Comparison of ENCODE assay signal across 8 mouse cellular contexts in the genomic region with DNA sequence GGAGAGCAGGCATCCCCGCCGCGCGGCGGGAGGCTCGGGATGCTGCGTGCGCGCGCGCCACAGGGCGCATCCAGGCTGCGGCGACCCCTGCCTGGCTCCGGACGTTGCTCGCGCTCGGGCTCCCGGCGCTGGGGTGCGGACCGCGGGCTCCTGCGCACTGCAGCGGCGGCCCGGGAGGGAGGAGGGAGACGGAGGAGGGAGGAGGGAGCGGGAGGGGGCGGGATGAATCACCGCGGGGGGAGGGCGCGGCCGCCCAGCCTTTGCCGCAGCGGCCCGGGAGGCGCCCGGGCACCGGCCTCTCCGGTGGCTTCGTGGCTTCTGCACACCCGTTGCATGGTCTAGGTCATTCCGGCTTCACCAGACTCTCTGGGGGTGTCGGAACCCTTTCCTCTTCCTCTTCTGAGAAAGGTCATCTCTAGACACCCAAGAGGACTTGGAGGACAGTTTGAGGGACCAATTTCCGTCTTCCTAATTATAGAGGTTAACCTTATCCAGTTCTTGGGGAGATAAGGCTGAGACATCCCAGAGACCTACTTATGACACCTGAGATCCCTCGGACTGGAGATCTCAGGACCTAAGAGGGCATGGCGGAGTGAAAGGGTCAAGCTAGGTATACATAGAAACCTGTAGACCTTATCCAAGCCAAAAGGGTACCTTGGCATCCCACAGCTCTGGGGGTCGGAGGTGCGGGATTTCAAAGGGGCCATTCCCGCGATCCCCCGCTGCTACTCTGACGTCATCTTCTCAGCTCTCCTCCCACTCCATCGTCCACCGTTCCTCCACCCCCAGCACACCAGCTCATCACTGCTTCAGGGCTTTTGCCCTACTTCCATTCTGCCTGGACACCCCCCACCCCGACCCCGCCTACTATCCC. TPM values are rescaled to one million over a fixed set of nuclear protein-coding genes. Genes with fewer than 3 reads are reported as not detected.
DNase-seq lines count a peak whose midpoint lies in the region; ATAC-seq and TF ChIP-seq lines count a peak whose summit lies in the region.

A gene (minus strand): TSS at position 153 of the 874 bp plus-strand sequence.

- peaks cover 36% of the 10 kb centered on the region for H3K36me3 ChIP-seq in forebrain, embryonic 16.5 days (ENCODE audit: control insufficient read depth, insufficient read depth)
- H3K36me3 ChIP-seq in hindbrain, embryonic 10.5 days: peaks cover 42% of the 10 kb centered on the region
- peaks cover 35% of the 10 kb centered on the region for H3K36me3 ChIP-seq in stomach, embryonic 14.5 days (ENCODE audit: control insufficient read depth, insufficient read depth, low read length)

- TF ChIP-seq CTCF in brain, embryonic 14.5 days (IDR thresholded peaks at IDR 0.05; ENCODE audit: borderline replicate concordance, extremely low read depth, insufficient read depth, insufficient read length): no peak

- peak within 1 kb of the TSS; percentile 84 for H3K4me2 ChIP-seq in forebrain, embryonic 16.5 days (ENCODE audit: low read length)
- peak within 1 kb of the TSS; percentile 96 for H3K4me2 ChIP-seq in stomach, embryonic 14.5 days (replicated peaks; ENCODE audit: low read depth, low read length)

- H3K4me3 ChIP-seq in forebrain, embryonic 16.5 days (replicated peaks; ENCODE audit: low read length): peak within 1 kb of the TSS; percentile 56
- H3K4me3 ChIP-seq in hindbrain, embryonic 10.5 days: peak within 1 kb of the TSS; percentile 65
- H3K4me3 ChIP-seq in stomach, embryonic 14.5 days (ENCODE audit: low read depth, low read length): peak within 1 kb of the TSS; percentile 47

- peaks cover 27% of the 10 kb centered on the region for H3K27me3 ChIP-seq in forebrain, embryonic 16.5 days (replicated peaks; ENCODE audit: control insufficient read depth, insufficient read depth, low read length)
- H3K27me3 ChIP-seq in hindbrain, embryonic 10.5 days (ENCODE audit: insufficient read depth, poor library complexity, severe bottlenecking): peaks cover 49% of the 10 kb centered on the region
- peaks cover 7% of the 10 kb centered on the region; the same call in 1 of the 2 replicates for H3K27me3 ChIP-seq in stomach, embryonic 14.5 days (ENCODE audit: control insufficient read depth, insufficient read depth, low read length)

- TF ChIP-seq POLR2A in brain, embryonic 14.5 days (IDR thresholded peaks at IDR 0.05; ENCODE audit: borderline replicate concordance, extremely low read depth, insufficient read depth, insufficient read length, poor library complexity, severe bottlenecking): 0 out of 2 replicates have a peak, but pooled peaks have one; percentile 12

- no peaks in the 10 kb centered on the region for H3K9me3 ChIP-seq in forebrain, embryonic 16.5 days (ENCODE audit: control insufficient read depth, low read length)
- H3K9me3 ChIP-seq in hindbrain, embryonic 10.5 days: no peaks in the 10 kb centered on the region
- H3K9me3 ChIP-seq in stomach, embryonic 14.5 days (ENCODE audit: control insufficient read depth, low read depth, low read length): no peaks in the 10 kb centered on the region

- 4% methylated on average over 38 of the region's 60 CpGs for WGBS in forebrain, embryonic 16.5 days
- WGBS in hindbrain, embryonic 10.5 days: 2% methylated on average over 56 of the region's 60 CpGs
- 1% methylated on average over 35 of the region's 60 CpGs for WGBS in stomach, embryonic 14.5 days

- no peak within 1 kb of the TSS for H3K27ac ChIP-seq in forebrain, embryonic 16.5 days (ENCODE audit: low read length)
- H3K27ac ChIP-seq in hindbrain, embryonic 10.5 days: peak within 1 kb of the TSS; percentile 74
- no peak within 1 kb of the TSS for H3K27ac ChIP-seq in stomach, embryonic 14.5 days (ENCODE audit: low read length)

- H3K9ac ChIP-seq in forebrain, embryonic 16.5 days (replicated peaks; ENCODE audit: low read depth, low read length): peak within 1 kb of the TSS; percentile 71
- peak within 1 kb of the TSS; percentile 46; the same call in 1 of the 2 replicates for H3K9ac ChIP-seq in stomach, embryonic 14.5 days (replicated peaks; ENCODE audit: low read depth, low read length)

- no peak for DNase-seq in frontal cortex, postnatal 25 days (ENCODE audit: low spot score in 2 of 2)
- peak; percentile 40 for DNase-seq in brain, embryonic 14.5 days (ENCODE audit: low read depth)
- peak; percentile 41 for DNase-seq in hindbrain, embryonic 10.5 days (ENCODE audit: low spot score)
- DNase-seq in left cerebral cortex, postnatal 10 days (ENCODE audit: extremely low spot score in 1 of 2, low spot score in 2 of 2): peak in 1 of 2 experiments; percentile 85

- peak; percentile 27 for ATAC-seq in frontal cortex, adult (ENCODE audit: low TSS enrichment)
- ATAC-seq in forebrain, embryonic 16.5 days: peak; percentile 42
- ATAC-seq in megakaryocyte-erythroid progenitor cell, adult 5-6 weeks (replicated peaks; ENCODE audit: low FRiP score, low TSS enrichment, poor library complexity, severe bottlenecking): 0 out of 2 replicates have a peak, but pooled peaks have one; percentile 16
- ATAC-seq in stomach, embryonic 14.5 days (ENCODE audit: insufficient number of reproducible peaks, insufficient read depth, low FRiP score, low read depth): peak; percentile 30; the same call in 1 of the 2 replicates

- peaks cover 12% of the 10 kb centered on the region for H3K4me1 ChIP-seq in forebrain, embryonic 16.5 days (replicated peaks; ENCODE audit: control insufficient read depth, insufficient read depth, low read length)
- peaks cover 18% of the 10 kb centered on the region for H3K4me1 ChIP-seq in hindbrain, embryonic 10.5 days (replicated peaks)
- H3K4me1 ChIP-seq in stomach, embryonic 14.5 days (ENCODE audit: control insufficient read depth, insufficient read depth, low read length): 0 out of 2 replicates have a peak, but pooled peaks cover 4% of the 10 kb centered on the region

- intact Hi-C loops in left cerebral cortex, postnatal 10 days (cut with DNase I): no loop called here

RNA-seq across cellular contexts. Expression of the gene that starts here (rescaled TPM):
- polyA plus RNA-seq in brain, embryonic 14.5 days (2012; rRNA removed): 11.2 and 12.9 TPM in 2 replicates
- 4.1 and 5.3 TPM in 2 replicates for polyA plus RNA-seq in forebrain, embryonic 16.5 days (2015; fragmentation: Nextera tagmentation; extraction: Ambion mirVana)
- polyA plus RNA-seq in hindbrain, embryonic 10.5 days (2016; fragmentation: Nextera tagmentation; extraction: Ambion mirVana): 1.2 and 1.3 TPM in 2 replicates
- total RNA-seq in left cerebral cortex, postnatal 10 days (2021): 100 to 1,000 TPM; 176 to 205 TPM
- 0.64 TPM in 1 of 2 replicates, not detected in the other for total RNA-seq in megakaryocyte-erythroid progenitor cell, adult 5-6 weeks (2014; fragmentation: Nextera tagmentation)
- total RNA-seq in megakaryocyte-erythroid progenitor cell, adult 5-6 weeks (2017): 1.4 TPM in 1 of 2 replicates, not detected in the other
- 1.2 and 1.4 TPM in 2 replicates for polyA plus RNA-seq in stomach, embryonic 14.5 days (2014; fragmentation: Nextera tagmentation; extraction: Ambion mirVana)

Comparison
In these comparisons a context has a peak if more than half of its experiments do, and no peak if none do; other contexts are left out.
1. RNA of the gene that starts here (total RNA-seq): 176 to 205 TPM in left cerebral cortex, postnatal 10 days; 0.64 to 1.4 TPM in megakaryocyte-erythroid progenitor cell, adult 5-6 weeks; every median in the first group is over 10 times any median in the second.
2. DNase-seq: peak in brain, embryonic 14.5 days (single experiment) and hindbrain, embryonic 10.5 days (single experiment); none in frontal cortex, postnatal 25 days (0 of 2).
3. Peak in every context shown above with its lines, with median percentiles within 50 percentile points of each other: ATAC-seq and H3K4me3 ChIP-seq.